Mouse (Mus musculus) telencephalon, adult 2 months (tissue): Measurements from ENCODE around the gene Ncam1.

Experiments
- DNase-seq: peaks from one replicate; pipeline ENCODE4 v3.0.0-alpha.2; 2011; ENCODE audit warnings: low read depth, low spot score

Gene Ncam1

GRCm38 (mm10) chr9:49509628-49510027 lies 289.1 kb downstream of the Ncam1 start:
- no peak for DNase-seq

- no peak for DNase-seq
Measured at GRCm38 (mm10) chr9:49509094-49509493, 289.6 kb downstream of the Ncam1 start.

- DNase-seq: no peak
Measured at GRCm38 (mm10) chr9:49507829-49508585, 290.7 kb downstream of the Ncam1 start.

GRCm38 (mm10) chr9:49504658-49505057 lies 294.1 kb downstream of the Ncam1 start:
- DNase-seq: no peak

GRCm38 (mm10) chr9:49502245-49502644 lies 296.5 kb downstream of the Ncam1 start:
- DNase-seq: no peak

GRCm38 (mm10) chr9:49499878-49500277 lies 298.8 kb downstream of the Ncam1 start:
- no peak for DNase-seq

GRCm38 (mm10) chr9:49493979-49494649 lies 304.6 kb downstream of the Ncam1 start:
- no peak for DNase-seq

- DNase-seq: no peak
Measured at GRCm38 (mm10) chr9:49490609-49491008, 308.1 kb downstream of the Ncam1 start.

- DNase-seq: no peak
Measured at GRCm38 (mm10) chr9:49488912-49489895, 309.5 kb downstream of the Ncam1 start.

GRCm38 (mm10) chr9:49488258-49488657 lies 310.5 kb downstream of the Ncam1 start:
- no peak for DNase-seq

GRCm38 (mm10) chr9:49487657-49487943 lies 311.1 kb downstream of the Ncam1 start:
- no peak for DNase-seq

GRCm38 (mm10) chr9:49486805-49487656 lies 311.7 kb downstream of the Ncam1 start:
- no peak for DNase-seq

- no peak for DNase-seq
Measured at GRCm38 (mm10) chr9:49485892-49486311, 312.8 kb downstream of the Ncam1 start, which contains the start of gene Ttc12. TSS of gene Ttc12 (minus strand) at chr9:49486225.

- DNase-seq: no peak
Measured at GRCm38 (mm10) chr9:49485250-49485891, 313.4 kb downstream of the Ncam1 start.

GRCm38 (mm10) chr9:49483316-49483715 lies 315.4 kb downstream of the Ncam1 start:
- DNase-seq: no peak

GRCm38 (mm10) chr9:49472126-49472525 lies 326.6 kb downstream of the Ncam1 start:
- DNase-seq: no peak

- no peak for DNase-seq
Measured at GRCm38 (mm10) chr9:49470946-49471345, 327.8 kb downstream of the Ncam1 start.

- no peak for DNase-seq
Measured at GRCm38 (mm10) chr9:49470006-49470405, 328.7 kb downstream of the Ncam1 start.

GRCm38 (mm10) chr9:49456136-49456535 lies 342.6 kb downstream of the Ncam1 start:
- no peak for DNase-seq

- no peak for DNase-seq
Measured at GRCm38 (mm10) chr9:49452396-49452795, 346.3 kb downstream of the Ncam1 start.
